Mouse (Mus musculus): Measurements from ENCODE around the gene Hus1b.
A peak's percentile ranks its signal among the peaks of the same experiment; 100 is the strongest.

The Hus1b gene

DNA sequence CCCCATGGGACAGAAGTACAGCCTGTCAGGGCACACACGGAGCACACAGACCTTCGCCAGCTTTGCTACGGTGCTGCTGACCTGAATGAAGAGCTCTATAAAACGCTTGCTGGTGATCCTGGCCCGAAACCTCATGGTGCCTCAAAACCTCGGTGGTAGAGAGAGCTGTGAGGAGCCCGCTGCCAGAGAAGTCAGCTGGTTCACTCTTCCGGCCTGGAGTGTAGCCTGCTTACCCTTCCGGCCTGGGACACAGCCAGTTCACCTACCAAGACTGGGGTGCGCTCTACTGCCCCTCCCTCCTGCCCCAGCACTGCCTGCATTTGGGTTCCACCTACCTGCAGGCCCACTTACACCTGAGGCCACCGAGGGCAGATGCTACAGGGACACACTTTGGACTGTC lies at the start of gene Hus1b:
Gene Hus1b, minus strand, starts transcription at position 220 of the 400 bp plus-strand sequence.
- DNase-seq (ENCODE audit: low read depth, low spot score) = peak; percentile 80

DNA sequence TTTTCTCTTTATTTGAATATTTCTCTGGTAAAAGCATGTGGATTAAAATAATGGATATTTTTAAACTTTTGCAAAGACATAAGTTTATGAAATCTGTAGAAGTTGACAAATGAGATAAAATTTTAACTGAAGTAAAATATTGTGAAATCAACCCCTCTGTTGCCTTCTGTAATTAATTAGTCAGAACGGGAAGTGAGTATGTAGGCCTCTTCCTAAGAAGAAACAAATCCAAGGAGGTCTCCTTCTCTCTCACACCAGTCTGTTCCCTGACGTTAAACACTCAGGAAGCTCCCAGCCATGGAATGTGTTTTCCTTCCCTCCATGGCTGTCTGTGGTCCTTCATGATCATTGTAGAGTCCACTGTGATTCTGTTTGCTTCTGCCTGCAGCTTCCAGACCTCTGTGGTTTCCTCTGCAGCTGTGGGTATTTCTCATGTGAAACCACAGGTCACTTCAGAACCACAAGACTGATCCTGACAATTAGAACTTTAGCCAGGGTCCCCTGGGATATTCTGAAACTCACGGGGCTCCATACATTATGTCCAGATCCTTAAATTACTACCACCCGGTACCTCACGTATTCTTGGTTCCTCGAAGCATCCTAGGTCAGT lies 46.8 kb upstream of the Hus1b start:
- DNase-seq (ENCODE audit: low read depth, low spot score) = no peak

DNA sequence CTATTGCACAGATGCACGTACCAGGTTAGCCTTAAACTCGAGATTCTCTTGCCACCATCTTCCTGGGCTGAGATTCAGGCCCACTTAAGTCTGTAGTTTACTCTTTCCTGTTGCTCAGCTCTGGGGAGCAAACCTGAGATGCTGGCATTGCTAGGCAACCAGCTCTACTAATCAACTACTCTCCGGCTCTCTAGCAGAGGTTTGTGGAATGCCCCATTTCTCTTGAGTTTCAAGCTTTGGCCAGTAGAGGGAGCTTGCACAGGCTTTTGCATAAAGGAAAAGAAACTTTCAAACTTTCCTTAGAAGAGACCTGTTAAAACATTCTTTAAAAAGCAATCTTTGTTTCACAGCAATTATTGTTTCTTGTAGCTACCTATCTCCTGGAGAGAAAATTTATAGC lies 46.3 kb upstream of the Hus1b start:
- peak; percentile 85 for DNase-seq (ENCODE audit: low read depth, low spot score)

DNA sequence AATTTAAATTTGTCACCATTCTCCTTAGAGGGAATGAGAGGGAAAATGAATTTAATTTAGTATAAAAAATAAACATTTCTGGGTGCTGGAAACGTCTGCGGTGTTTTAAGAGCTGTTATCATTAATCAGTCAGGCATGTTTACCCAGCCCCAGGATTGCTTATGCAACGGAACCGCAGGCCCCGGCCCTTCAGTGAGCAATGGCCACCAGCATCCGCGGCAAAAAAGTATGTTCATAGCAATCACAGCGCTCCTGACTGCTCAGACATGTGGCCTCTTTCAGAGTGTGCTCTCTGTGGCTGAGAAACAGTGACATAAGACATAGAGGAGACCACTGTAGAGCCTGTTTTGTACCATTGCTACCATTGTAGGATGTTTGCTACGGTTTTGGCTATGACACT lies 42.7 kb upstream of the Hus1b start:
- DNase-seq (ENCODE audit: low read depth, low spot score) = no peak

DNA sequence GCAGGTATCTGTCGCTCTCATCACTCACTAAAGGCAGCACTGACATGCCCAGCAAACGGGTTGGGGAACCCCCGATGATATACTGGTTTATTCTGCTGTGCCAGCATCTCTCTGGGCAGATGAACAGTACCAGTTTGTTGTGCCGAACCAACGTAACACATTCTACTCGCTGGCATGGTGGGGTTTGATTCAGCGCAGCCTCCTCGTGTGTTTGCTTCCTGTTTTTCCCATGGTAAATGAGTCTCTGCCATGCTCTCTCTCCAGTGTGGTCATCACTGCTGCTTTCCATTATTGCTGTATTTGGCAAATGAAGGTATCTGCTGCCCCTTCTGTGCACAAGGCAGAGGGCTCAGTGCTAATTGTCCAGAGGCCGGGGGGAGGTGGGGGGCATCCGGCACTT lies 42.2 kb upstream of the Hus1b start:
- DNase-seq (ENCODE audit: low read depth, low spot score) = no peak

DNA sequence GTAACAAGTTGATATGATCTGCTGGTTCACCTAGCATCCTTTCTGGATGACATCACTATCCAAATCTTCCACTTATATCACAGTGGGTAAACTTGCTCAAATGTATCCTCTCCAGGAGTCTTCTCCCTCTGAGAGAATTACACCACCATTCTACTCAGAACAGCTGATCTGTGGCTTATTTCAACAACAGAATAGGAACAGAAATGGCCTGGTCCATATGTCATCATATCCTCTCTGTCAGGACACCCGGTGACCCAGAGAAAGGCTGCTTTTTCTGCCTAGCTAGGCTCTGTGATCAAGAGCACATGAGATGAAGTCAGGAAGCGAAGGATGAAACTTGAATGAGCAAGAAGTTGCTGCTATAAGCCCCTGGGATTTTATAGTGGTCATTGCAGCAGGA lies 40.1 kb upstream of the Hus1b start:
- no peak for DNase-seq (ENCODE audit: low read depth, low spot score)

DNA sequence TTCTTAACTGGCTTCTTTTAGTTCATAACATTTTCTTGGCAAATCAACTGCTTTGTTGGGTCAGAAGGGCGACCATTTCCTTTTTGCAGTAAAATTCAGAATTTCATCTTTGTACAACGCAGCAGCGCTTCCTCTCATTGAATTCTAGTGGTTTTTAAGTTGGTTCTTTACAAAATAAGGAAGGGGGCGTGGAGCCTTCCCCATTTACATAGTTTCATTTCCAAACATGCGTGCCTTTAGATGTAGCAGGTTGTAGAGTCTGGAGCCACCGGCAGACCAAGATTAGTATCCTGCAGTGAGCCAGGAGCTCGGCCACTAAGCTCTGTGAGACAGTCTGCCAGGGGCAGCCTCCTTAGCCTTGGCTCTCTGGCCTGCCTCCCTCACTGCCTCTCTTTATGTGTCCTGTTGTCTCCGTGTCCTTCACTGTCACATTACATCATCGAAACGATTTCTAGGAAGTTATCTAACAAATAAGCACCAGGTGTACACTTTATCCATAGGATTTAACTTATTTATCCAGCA lies 39.4 kb upstream of the Hus1b start:
- no peak for DNase-seq (ENCODE audit: low read depth, low spot score)

DNA sequence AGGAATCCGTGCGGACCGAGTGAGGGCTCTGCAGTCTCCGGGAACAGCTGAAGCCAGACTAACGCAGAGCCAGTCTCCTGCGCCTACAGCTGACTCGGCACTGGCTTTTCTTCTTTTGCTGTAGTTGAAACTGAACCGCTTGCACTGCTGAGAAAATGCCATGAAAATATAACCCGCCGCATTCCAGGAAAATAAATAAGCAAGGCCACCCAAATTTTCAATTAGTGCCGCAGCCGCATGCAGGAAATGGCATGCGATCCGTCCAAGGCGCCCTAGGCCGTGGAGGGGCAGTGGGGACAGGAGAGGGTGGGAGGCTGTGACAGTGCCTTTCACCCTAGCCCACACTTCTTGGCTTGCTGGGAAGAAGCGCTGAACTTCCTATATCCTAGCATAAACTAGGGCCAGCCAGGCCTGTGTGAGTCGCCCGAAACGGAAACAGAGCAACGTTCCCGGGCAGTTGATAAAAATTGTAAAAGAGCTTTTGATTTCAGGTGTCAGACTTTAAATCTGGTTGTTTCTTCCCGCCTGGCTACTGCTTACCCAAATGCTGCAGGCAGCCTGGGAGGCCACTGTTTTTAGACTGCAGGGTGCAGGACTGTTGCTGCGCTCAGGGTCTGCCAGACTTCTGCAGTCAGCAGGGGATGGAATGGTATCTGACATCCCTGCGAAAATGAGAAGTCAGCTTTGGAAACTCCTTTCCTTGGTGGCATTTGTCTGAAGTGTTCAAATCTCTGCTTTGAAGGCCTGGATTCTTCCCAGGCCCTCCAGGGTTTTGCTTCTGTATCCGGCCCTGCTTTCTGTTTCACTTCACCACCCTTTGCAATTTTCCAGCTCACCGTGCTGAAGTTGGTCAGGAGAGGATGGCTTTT lies 38.3 kb upstream of the Hus1b start:
- DNase-seq (ENCODE audit: low read depth, low spot score) = peak; percentile 46

DNA sequence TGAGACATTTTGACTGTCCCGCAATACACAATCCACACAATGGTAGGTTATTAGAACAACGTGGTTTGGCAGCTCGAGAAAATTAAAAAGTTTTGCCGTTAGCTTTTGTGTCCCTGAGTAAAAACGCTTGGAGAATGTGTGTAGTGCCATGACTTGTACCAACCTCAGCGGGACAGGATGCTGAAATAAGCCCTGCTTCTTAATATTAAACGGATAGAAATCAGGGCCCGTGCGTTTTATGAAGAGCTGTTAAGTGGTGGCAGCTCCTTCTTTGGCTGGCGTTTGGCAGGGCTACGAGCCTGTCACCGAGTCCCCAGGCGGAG lies 37.7 kb upstream of the Hus1b start:
- no peak for DNase-seq (ENCODE audit: low read depth, low spot score)

DNA sequence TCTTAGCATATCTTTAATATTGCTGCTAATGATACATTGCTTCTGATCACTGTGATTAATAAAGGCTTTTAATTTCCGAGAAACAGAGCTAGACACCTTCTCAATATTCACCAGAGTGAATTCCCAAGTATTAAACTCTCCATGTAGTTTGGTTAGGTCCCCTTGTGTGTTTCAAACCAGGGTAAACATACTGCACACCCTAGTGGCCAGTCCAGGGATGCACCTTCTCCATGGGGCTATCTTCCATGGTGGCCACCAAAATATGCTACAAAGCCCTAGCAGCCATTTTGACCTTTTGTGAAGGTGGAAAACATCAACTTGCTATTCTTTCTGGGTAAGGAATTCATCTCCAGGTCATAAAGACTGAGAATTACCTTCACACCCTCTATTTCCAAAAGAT lies 34.1 kb upstream of the Hus1b start:
- DNase-seq (ENCODE audit: low read depth, low spot score) = peak; percentile 64

DNA sequence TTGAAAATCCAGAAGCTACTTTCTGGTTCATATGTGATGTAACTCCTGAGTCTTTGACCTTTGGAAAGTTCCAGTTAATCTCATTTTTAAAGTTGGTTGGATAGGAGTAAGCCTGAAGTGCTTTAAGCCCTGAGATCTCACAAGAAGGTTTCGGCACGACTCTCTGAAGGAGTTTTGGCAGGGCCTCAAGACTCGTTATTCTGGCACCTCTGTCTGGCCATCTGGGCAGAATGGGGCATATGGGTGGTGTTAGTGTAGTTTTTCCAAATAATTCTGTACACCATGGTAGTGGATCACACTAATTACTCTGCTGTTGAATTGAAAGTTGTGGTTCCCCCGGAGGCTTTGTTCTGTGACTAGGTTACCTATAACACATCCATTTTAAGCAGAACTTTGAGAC lies 30.7 kb upstream of the Hus1b start:
- DNase-seq (ENCODE audit: low read depth, low spot score) = no peak

DNA sequence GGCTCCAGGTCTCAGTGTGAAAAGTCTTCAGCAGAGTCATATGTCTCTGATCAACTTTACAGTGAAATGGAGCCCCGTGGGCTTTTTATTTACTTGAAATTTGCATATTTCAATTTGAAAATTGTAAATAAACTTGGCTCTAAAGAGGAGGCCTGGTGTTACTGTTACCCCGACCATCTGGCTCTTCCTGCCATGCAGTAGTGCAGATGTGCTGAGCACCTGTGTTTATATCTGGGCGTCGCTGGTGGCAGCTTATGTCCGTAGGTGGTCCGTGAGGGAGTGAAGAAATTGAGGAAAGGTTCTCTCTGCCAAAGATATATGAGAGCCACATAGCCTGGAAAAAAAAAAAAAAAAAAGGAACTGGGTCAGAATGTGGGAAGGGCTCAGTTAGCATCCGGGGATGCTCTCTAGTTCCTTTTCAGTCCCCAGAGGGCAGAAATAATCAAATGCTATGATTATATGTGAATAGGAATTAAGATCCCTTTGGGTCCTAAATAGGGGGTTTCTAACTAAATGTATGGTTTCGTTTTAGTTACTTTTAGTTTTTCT lies 29.1 kb upstream of the Hus1b start:
- no peak for DNase-seq (ENCODE audit: low read depth, low spot score)

DNA sequence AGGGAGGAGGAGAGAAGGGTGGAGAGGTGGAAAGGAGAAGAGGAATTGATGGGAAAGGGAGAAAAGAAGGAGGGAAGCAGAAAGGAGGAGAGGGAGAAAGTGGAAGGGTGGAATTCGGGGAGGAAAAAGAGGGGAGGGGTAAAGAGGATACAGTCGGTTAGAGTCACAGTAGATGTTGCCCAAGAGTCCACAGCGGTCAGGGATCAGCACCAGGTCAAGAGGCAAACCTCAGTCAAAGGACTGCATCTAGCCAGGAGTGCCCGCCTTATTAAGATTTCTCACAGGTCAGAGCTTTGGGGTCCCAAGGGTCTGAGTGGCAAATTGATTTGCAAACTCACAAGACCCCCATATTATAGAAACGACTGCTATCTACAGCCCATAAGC lies 26.7 kb upstream of the Hus1b start:
- DNase-seq (ENCODE audit: low read depth, low spot score) = no peak

DNA sequence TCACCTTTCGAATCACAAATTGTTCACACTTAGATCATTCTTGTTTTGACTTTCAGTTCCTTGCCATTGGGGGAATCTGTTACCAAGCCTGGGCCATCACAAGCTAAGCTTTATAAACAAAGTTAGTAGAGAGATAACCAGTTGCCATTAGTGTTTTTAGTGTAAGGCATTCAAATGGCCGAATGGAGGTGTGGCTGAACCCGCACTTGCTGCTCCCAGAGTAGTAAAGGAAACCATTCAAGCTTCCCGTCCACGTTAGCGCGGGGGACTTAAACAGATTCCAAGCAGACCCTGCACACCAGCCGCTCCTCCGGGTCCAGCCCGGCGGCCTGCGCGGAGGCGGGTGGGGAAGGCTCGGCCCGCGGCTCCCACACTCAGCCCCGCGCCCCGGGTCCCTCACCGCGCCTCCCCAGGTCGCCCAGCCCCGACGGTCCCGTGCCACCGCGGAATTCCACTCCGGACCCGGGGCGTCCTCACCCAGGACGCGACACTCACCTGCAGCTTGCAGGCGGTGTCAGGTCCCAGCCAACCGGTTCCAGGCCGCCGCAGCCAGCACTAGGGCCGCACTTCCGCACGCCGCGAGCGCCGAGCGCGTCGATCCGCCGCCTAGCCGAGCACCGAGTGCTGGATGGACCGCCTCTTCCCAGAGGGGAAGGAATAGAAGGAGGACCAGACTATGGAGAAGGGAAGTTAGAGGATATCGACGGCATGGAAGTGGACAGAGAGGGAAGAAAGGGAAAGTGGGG lies 26.1 kb upstream of the Hus1b start, which contains the start of the genes Exoc2 and Gm5447:
Gene Exoc2, minus strand, starts transcription at position 593 of the 746 bp plus-strand sequence.
Gene Gm5447, plus strand, starts transcription at position 704 of the 746 bp plus-strand sequence.
- peak; percentile 90 for DNase-seq (ENCODE audit: low read depth, low spot score)

DNA sequence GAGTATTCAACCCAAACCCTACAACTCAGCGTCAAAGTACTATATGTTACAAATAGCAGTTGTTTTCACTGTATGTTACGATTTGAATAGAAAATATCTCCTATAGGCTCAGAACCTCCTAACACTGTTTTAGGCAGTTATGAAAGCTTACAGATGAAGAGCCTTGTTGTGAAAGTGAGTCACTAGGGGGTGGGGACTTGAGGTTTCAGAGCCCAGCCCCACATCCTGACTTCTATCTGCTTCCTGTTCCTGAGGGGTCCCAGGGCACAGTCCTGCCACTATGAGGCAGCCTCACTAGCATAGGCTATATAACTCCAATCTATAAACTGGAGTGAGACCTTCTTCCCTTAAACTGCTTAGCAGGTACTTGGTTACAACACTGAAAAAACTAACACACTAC lies 24.5 kb upstream of the Hus1b start:
- no peak for DNase-seq (ENCODE audit: low read depth, low spot score)

DNA sequence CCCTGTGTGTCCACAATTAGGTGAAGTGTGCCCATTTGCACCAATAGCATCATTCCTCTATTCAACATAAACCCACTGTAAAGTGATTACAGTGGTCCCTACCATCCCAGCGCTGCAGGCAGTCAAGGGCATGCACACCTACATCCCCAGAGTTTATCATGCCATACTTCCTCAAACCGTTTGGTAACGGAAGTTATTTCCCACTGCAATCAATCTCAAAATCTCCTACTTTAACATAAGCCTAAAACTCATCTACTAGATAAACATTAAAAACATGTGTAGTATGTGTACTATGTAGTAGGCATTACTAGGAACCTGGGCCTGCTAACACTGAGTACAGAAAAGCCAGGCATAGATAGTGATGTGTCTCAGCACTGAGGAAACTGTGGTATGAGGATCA lies 23.5 kb upstream of the Hus1b start:
- DNase-seq (ENCODE audit: low read depth, low spot score) = no peak

DNA sequence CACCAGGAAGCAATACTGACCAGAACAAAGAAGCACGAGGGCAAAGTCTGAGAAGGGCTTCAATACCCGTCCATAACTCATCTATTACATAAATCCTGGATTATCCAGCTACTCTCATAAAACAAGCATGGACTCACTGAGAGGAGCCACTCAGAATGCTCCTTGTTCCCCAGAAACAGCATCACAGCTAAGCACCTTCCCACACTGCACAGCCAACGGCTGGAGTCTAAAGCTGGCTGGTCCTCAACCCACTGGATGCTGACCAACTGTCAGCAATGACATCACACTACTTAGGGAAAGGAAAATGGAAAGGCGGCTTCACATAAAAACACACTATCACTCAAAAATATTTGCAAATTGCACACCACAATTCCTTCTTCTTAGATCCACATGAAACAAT lies 20.8 kb upstream of the Hus1b start:
- no peak for DNase-seq (ENCODE audit: low read depth, low spot score)

DNA sequence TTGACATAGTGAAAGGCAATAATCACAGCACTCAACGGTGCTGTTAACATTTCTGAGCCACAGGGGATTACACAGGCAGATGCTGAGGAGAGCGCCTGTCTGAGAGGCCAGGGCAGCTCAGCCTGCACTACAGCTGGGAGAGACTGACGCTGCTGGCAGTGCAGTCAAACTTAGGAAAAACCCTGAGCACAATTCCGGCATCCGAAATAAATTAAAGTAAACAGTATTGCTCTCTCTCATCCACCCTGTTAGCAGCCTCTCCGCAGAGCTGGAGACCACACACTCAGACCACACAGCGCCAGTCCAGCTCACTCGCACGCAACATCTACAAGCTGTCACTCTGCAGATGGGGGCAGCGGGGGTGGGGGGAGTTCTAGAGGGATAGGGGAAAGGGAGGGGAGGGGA lies 18.9 kb upstream of the Hus1b start:
- peak; percentile 37 for DNase-seq (ENCODE audit: low read depth, low spot score)

DNA sequence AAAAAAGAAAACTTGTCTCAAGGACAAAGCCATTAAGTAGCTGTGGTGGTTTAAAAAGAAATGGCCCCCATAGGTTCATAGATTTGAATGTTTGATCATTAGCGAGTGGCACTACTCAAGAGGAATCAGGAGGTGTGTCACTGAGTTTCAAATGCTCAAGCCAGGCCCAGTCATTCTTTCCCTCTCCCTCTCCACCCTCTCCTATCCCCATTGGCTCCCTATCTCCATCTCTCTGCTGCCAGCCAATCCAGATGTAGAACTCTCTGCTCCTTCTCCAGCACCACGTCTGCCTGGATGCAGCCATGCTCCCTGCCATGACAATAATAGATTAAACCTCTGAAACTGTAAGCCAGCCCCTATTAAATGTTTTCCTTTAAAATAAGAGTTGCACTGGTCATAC lies 14.4 kb upstream of the Hus1b start:
- DNase-seq (ENCODE audit: low read depth, low spot score) = peak; percentile 31

DNA sequence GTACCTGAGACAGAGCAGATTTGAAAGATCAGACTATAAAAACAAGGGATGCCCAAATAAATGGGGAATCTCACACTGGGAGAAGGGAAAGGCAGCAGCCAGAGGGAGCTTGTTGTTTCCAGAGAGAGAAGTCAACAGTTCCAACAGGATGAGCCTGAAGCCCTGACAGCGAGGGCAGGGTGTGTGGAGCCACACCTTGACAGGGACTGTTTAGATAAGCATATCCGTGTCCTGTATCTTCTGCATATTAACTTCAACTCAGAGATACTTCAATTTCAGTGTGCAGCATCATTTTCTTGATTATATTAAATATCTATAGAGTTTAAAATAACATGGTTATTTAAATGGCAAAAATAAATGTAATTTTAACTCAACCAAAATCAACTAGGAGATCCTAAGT lies 13.2 kb upstream of the Hus1b start:
- DNase-seq (ENCODE audit: low read depth, low spot score) = no peak

DNA sequence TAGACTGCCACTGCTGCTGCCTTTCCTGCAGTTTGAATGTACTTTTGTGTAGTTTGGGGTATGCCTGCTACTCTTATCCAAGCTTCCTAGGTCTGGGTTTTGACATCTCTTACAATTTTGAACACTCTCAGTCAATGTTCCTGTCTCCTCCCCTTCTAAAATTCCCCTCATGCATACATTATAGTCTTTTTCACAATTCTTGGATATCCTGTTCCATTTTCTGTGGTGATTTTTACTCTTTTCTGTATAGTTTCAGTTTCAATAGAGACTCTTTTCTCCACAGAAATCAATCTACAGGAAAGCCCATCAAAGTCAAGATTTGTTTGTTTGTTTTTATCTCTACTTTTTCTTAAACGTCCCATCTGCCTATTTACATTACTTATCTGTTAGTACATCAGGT lies 6.0 kb upstream of the Hus1b start:
- no peak for DNase-seq (ENCODE audit: low read depth, low spot score)

DNA sequence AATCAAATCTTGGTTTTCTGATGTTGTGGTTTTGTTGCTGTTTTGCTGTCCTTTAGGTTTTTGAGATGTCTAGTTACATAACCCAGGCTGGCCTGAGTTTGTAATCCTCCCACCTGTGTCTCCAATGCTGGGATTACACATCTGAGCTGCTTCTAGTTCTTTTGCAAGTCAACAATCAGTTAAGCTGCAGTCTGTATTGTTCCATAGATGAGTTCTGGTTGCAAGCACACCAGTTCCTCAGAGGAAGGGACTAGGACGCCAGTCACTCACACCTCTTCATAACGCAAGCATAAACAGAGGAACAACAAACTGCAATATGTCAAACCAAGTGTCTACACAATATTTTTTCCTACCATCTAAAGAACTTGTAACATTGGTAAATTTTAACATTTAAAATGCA lies 4.5 kb upstream of the Hus1b start:
- DNase-seq (ENCODE audit: low read depth, low spot score) = no peak
